Mouse (Mus musculus) spleen, adult 18-20 months (tissue): ENCODE measurements around the gene Ntm.
A peak's percentile ranks its signal among the peaks of the same experiment; 100 is the strongest.

ENCODE experiments used
- DNase-seq, 2 experiments: peaks; one replicate each; pipeline ENCODE4 v3.0.0; 2022; ENCODE audit warnings: mixed read lengths in 2 of 2

Ntm gene

DNA sequence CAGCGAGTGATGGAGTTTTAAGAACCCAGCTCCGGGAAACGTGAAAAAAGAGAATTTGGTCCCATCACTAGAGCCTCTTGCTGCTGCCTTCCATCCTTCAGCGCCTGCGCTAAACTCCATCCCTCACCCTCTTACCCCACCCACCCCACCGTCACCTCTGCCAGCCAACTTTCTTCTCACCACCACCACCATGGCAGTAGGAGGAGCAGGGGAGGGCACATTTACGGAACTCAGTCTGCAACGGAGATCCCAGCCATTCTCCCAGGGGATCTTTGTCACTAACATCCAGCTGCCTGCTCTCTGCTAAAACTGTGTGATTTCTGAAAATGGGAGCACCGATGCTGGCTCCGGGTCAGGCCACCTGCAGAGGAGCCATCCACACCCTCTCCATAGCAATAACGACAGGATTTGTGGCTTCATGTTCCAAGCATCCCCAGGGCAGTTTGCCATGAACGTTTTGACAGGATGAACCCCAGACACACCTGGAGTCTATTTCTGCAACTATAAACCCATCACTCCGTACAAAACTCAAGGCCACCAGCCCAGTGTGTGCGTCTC is 309.2 kb downstream of the Ntm start:
- no peak for DNase-seq

- no peak for DNase-seq
Measured at GRCm38 (mm10) chr9:29652854-29653253, 310.1 kb downstream of the Ntm start.

- no peak for DNase-seq
Measured at GRCm38 (mm10) chr9:29651856-29652255, 311.1 kb downstream of the Ntm start.

DNA sequence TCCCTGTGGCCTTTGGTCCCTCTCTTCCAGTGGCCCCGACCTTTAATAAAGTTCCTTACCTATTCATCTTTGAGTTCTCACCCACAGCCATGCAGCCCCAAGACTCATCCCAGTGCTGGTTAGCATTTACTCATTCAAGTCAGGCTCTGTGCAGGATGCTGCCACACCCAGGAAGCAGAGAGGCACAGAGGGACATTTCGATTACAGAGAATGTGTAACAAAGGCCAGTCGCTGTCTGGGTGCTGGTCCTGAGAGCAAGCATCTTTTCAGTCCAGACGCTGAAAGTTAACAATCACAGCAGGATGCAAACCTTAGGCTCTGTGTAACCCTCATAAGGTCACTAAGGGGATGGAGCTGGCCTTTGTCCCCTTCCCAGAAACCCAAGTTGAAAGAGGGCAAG is 311.7 kb downstream of the Ntm start:
- DNase-seq: no peak

GRCm38 (mm10) chr9:29650679-29651078 is 312.3 kb downstream of the Ntm start:
- no peak for DNase-seq

GRCm38 (mm10) chr9:29650266-29650665 is 312.7 kb downstream of the Ntm start:
- no peak for DNase-seq

- no peak for DNase-seq
Measured at GRCm38 (mm10) chr9:29648256-29648655, 314.7 kb downstream of the Ntm start.

DNA sequence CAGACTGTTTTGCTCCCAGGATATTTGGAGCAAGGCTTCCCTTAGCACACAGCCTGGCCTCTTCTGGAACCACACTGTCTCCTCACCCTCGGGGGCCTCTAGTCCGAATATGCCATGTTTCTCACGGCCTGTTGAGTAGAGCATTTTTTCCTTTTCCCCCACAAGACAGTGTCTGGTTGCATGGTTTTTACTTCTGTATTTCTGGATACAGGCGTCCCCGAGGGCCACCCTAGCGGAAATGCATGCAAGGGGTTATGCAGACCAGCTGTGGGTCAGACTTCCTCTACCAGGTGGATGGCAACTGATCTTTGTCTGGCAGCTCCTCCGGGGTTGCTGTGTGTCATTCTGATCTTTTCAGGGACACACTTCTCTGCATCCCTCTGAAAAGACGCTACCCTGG is 315.2 kb downstream of the Ntm start:
- DNase-seq: no peak

- DNase-seq: no peak
Measured at GRCm38 (mm10) chr9:29645796-29646400, 317.0 kb downstream of the Ntm start.

DNA sequence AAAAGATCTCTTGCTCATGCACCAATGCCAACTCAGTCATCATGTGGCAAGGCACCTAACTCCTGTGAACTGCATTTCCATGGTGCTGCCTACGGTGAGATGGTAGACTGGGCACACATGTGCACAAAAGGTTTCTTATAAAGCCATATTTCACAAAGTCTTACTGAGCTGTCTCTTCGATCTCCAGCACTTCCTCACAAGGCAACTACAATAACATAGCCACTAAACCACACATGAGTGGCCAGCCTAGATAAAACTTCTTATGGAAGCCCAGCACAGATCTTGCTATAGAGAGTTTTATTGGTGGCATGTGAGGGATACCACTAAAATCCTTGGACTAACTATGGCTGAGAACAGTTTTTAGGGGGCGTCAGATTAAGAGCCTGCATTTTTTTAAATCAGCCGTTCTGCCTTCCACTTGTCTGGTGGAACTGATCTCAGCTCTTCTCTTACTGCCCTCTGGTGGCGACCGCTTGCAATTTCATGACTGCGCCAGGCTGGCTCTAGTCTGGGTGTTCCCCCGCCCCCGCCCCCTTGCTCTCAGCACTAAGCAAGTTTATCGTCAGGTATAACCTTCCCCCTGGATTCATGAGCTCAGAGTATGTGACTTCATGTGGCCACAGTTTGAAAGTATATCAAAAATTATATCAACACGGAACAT is 319.8 kb downstream of the Ntm start:
- DNase-seq: peak in 1 of 2 experiments; percentile 36

DNA sequence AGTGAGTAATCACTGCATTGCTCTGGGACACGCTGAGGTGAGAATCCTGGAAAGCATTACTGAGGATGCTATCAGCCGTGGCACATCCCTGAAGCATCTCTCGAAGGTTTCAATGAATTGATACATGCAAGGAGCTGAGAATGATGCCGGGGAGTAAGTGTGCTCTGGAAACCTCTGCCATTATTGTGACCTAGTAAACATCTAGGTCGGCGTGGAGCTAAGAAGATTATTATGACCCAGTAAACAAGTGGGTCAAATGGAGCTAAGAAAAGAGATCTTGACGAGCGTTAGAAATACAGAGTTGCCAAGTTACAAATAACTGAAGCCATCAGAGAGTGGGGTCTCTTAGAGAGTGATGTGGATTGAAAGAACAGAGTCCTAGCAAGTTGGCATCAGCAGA is 325.6 kb downstream of the Ntm start:
- no peak for DNase-seq

- DNase-seq: no peak
Measured at GRCm38 (mm10) chr9:29617181-29617580, 345.8 kb downstream of the Ntm start.

- DNase-seq: no peak
Measured at GRCm38 (mm10) chr9:29612020-29612612, 350.8 kb downstream of the Ntm start.

- DNase-seq: no peak
Measured at GRCm38 (mm10) chr9:29610867-29611266, 352.1 kb downstream of the Ntm start.

GRCm38 (mm10) chr9:29597665-29598064 is 365.3 kb downstream of the Ntm start:
- no peak for DNase-seq

DNA sequence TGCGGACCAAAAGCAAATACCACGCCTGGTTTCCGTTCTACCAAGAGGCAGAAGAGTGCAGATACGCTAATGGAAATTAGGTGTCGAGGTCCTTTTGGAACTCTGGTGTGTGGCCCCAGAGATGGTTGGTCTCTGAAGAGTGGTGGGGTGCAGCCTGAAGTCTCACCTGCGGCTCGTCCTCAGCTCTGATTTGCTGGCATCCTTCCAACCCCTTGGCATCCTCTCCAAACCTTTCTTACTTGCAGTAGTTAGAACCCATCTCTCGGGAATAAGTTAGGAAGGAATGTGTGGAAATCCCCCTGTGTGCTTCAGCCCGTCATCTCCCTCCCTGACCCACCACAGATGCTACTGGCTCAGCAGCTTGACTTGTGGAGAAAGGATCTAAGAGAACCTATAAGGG is 367.6 kb downstream of the Ntm start:
- DNase-seq: no peak

GRCm38 (mm10) chr9:29594537-29595294 is 368.2 kb downstream of the Ntm start:
- DNase-seq: no peak

DNA sequence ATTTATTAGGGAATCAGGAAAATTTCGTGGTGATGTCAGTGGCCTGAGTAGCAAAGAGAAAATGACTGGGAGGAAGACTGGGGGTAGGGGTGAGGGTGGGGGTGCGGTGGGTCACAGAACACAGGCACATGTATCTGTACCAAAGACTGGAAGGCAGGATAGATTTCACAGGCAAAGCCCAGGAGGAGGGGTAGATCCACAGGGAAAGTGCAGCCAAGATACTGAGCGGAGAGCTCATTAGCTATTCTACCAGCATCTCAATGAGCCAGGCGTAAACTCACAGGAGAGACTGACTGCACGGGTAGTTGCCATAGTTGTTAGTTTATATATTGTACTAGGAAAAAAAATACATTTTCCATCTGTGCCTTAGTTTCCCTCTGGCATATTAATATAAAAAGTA is 375.6 kb downstream of the Ntm start:
- DNase-seq: no peak

DNA sequence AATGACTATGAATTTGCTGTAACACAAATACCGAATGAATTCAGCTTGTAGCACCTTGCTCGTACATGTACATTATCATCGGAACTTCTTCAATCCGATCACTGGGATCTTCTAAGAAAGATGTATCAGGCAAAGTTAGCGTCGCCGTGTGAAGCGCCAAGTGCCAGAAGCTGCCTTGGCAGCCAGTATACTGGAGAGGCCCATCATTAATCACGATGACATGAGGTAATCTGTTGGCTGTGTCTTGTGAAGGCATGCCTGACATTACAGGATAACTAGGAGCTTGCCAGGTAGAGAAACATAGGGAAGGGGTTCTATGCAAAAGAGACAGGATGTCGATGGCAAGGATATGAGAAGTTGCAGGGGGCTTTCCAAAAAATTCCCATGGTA is 376.6 kb downstream of the Ntm start:
- no peak for DNase-seq

DNA sequence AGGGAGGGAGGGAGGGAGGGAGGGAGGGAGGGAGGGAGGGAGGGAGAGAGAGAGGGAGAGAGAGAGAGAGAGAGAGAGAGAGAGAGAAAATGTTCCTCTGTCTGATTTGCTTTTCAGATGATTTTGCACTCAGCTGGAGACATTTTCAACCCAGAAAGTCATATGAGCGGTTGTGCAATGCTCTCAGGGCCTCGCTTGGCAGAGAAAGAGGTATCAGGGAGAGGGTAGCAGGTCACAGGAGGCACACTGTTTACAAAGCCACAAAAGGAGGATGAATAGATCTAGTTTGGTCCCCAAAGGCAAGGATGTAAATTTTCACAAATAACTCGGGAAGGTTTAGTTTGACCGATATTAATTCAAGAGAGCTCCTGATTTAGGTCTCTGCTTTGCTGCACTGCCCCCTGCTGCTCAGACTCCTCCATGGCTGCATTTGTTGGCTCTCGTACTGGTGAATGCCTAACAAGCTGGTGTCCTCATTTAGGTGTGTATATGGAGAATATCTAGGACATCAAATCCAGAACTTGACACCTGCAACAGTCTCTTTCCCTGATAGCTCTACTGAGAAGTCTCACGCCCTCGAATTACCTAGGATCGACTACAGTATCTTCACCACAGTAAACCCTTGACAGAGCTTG is 377.1 kb downstream of the Ntm start:
- DNase-seq: no peak

DNA sequence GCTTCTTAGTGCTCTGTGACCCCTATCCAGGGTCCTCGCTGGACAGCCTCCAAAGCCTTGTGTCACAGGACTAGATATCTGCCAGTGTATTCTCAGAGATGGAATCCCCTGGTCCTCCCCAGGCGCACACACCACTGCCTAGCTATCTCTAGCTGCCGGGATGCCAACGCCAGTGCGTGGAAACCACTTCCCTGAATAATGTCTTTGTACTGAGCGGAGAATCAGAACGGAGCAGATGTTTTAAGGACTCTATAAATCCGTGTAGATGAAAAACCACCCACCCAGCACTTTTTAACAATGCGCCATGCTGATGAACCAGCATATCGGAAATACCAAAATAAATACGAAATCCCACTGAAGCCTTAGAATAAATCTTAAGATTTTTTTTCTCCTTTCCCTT is 384.7 kb downstream of the Ntm start:
- no peak for DNase-seq

- no peak for DNase-seq
Measured at GRCm38 (mm10) chr9:29576051-29576533, 386.8 kb downstream of the Ntm start.

- no peak for DNase-seq
Measured at GRCm38 (mm10) chr9:29574548-29574947, 388.4 kb downstream of the Ntm start.
